In genomic region chr13:43938611-43939010, GRCm38 (mm10) we compare ENCODE assay signal across 15 mouse cellular contexts.
"Had no signal": no experiment of that assay in that cellular context is flagged by ENCODE, and none has a peak within 500 bp of the region (broad histone marks: within the 10 kb centered on the region; RNA-seq: fewer than 3 reads in every experiment).

No protein-coding gene starts in this region.

- H3K27ac ChIP-seq: midbrain, embryonic 13.5 days; midbrain, embryonic 15.5 days; neural tube, embryonic 12.5 days; stomach, embryonic 15.5 days; stomach, postnatal 0 days had no signal

- H3K36me3 ChIP-seq: midbrain, embryonic 13.5 days; midbrain, embryonic 15.5 days; neural tube, embryonic 12.5 days; stomach, embryonic 15.5 days had no signal

- DNase-seq: lung, adult 18-20 months; lung, embryonic 14.5 days; lung, postnatal 10 days; lung, postnatal 4 days; right cerebral cortex, postnatal 14 days; thymus, adult 18-20 months; thymus, postnatal 14 days; thymus, postnatal 36 days had no signal

- H3K4me1 ChIP-seq: megakaryocyte, embryonic 14.5 days; stomach, embryonic 15.5 days had no signal

- H3K9me3 ChIP-seq: midbrain, embryonic 13.5 days; midbrain, embryonic 15.5 days; neural tube, embryonic 12.5 days; stomach, embryonic 15.5 days had no signal

- H3K4me2 ChIP-seq: lung, embryonic 14.5 days; midbrain, embryonic 11.5 days; midbrain, embryonic 13.5 days; midbrain, embryonic 15.5 days; neural tube, embryonic 12.5 days; stomach, embryonic 15.5 days had no signal

- H3K27me3 ChIP-seq: midbrain, embryonic 15.5 days; neural tube, embryonic 12.5 days; stomach, embryonic 15.5 days had no signal

- H3K9ac ChIP-seq: lung, embryonic 14.5 days; midbrain, embryonic 13.5 days; midbrain, embryonic 15.5 days; neural tube, embryonic 12.5 days; stomach, embryonic 15.5 days had no signal

- H3K4me3 ChIP-seq: megakaryocyte, embryonic 14.5 days; midbrain, embryonic 13.5 days; midbrain, embryonic 15.5 days; neural tube, embryonic 12.5 days; stomach, embryonic 15.5 days had no signal
